Mouse (Mus musculus) CH12.LX (cell line): ENCODE measurements around the gene Bche. TPM values are rescaled to one million over a fixed set of nuclear protein-coding genes. Genes with fewer than 3 reads are reported as not detected.

Experiments used
- DNase-seq: peaks from one replicate; pipeline ENCODE4 v3.0.0-alpha.2; 2013; ENCODE audit errors: extremely low read depth
- H3K27ac ChIP-seq: 2 replicates; pipeline ENCODE4 v1.5.1; 2012; ENCODE audit warnings: low read depth, mild to moderate bottlenecking, control low read depth, moderate library complexity; ENCODE audit not compliant: insufficient read depth
- H3K27me3 ChIP-seq: replicated peaks from 2 replicates; pipeline ENCODE3; 2012; ENCODE audit warnings: inconsistent platforms
- H3K36me3 ChIP-seq, 2 experiments: replicated peaks in 1 of 2; 2 replicates each; pipeline versions ENCODE3 to v1.6.1; 2012; ENCODE audit warnings: inconsistent platforms in 1 of 2, low read length in 1 of 2, mild to moderate bottlenecking in 1 of 2, mixed read lengths in 1 of 2, moderate library complexity in 1 of 2; ENCODE audit not compliant: control insufficient read depth in 1 of 2, insufficient read depth in 1 of 2
- H3K4me1 ChIP-seq, 2 experiments: 2 replicates each; pipeline ENCODE4 v1.6.1; 2012; ENCODE audit warnings: inconsistent platforms in 1 of 2, moderate library complexity in 1 of 2; ENCODE audit not compliant: insufficient read depth in 2 of 2, control insufficient read depth in 1 of 2
- H3K4me2 ChIP-seq: 2 replicates; pipeline ENCODE4 v1.6.1; 2012; ENCODE audit warnings: low read depth, mild to moderate bottlenecking, control low read depth; ENCODE audit not compliant: poor library complexity, insufficient read depth, severe bottlenecking
- H3K4me3 ChIP-seq, 3 experiments: fragments of 150-350 bp in 1 of 3; sonication (generic) in 1 of 3; replicated peaks in 1 of 3; 2 replicates each; pipeline versions ENCODE3 to v1.5.1; 2011 to 2012; ENCODE audit warnings: low read depth in 2 of 3, low read length in 2 of 3, mild to moderate bottlenecking in 2 of 3, moderate library complexity in 2 of 3, control low read depth in 1 of 3, improper control_type of control experiment in 1 of 3, inconsistent platforms in 1 of 3, mixed read lengths in 1 of 3; ENCODE audit not compliant: poor library complexity in 1 of 3
- H3K79me2 ChIP-seq: replicated peaks from 2 replicates; pipeline ENCODE4 v1.6.1; 2012; ENCODE audit warnings: mild to moderate bottlenecking, moderate library complexity; ENCODE audit not compliant: control insufficient read depth, poor library complexity, insufficient read depth, severe bottlenecking; ENCODE audit errors: extremely low read depth
- H3K9ac ChIP-seq: 2 replicates; pipeline ENCODE4 v1.6.1; 2012; ENCODE audit warnings: low read depth, mild to moderate bottlenecking, control low read depth, moderate library complexity; ENCODE audit not compliant: insufficient read depth
- H3K9me3 ChIP-seq: replicated peaks from 2 replicates; pipeline ENCODE3; 2012; ENCODE audit warnings: low read length, inconsistent platforms, mixed read lengths
- CTCF ChIP-seq, 2 experiments: IDR thresholded peaks in 1 of 2; conservative IDR thresholded peaks in 1 of 2; 2 replicates each; pipeline ENCODE4 v1.5.1; 2011 to 2012; ENCODE audit warnings: low read depth in 2 of 2, low read length in 2 of 2, improper control_type of control experiment in 1 of 2, inconsistent platforms in 1 of 2, mild to moderate bottlenecking in 1 of 2, moderate library complexity in 1 of 2
- ELF1 ChIP-seq: IDR thresholded peaks from 2 replicates; pipeline ENCODE4 v1.6.1; 2014; ENCODE audit warnings: low read depth, mild to moderate bottlenecking, inconsistent platforms, low read length, improper control_type of control experiment
- EP300 ChIP-seq: IDR thresholded peaks from 2 replicates; pipeline ENCODE4 v1.6.1; 2011; ENCODE audit warnings: low read length, improper control_type of control experiment
- GABPA ChIP-seq: IDR thresholded peaks from 2 replicates; pipeline ENCODE4 v1.6.1; 2012; ENCODE audit warnings: low read depth, low read length, improper control_type of control experiment, inconsistent platforms; ENCODE audit not compliant: insufficient replicate concordance
- JUN ChIP-seq: IDR thresholded peaks from 2 replicates; pipeline ENCODE4 v1.6.1; 2011; ENCODE audit warnings: low read depth, mild to moderate bottlenecking, low read length, improper control_type of control experiment, moderate library complexity; ENCODE audit not compliant: insufficient read depth
- KAT2A ChIP-seq: IDR thresholded peaks from 2 replicates; pipeline ENCODE4 v1.6.1; 2012; ENCODE audit warnings: low read length, improper control_type of control experiment, inconsistent platforms; ENCODE audit not compliant: insufficient replicate concordance
- MAX ChIP-seq: IDR thresholded peaks from 2 replicates; pipeline ENCODE4 v1.6.1; 2011; ENCODE audit warnings: low read length, improper control_type of control experiment
- MEF2A ChIP-seq: IDR thresholded peaks from 2 replicates; pipeline ENCODE4 v1.6.1; 2014; ENCODE audit warnings: low read depth, mild to moderate bottlenecking, inconsistent platforms, low read length, improper control_type of control experiment, borderline replicate concordance
- MXI1 ChIP-seq: IDR thresholded peaks from 2 replicates; pipeline ENCODE4 v1.6.1; 2011; ENCODE audit warnings: mild to moderate bottlenecking, low read depth, low read length, improper control_type of control experiment
- MYC ChIP-seq: IDR thresholded peaks from 2 replicates; pipeline ENCODE4 v1.6.1; 2011; ENCODE audit warnings: low read depth, mild to moderate bottlenecking, improper control_type of control experiment, low read length
- NELFE ChIP-seq: IDR thresholded peaks from 2 replicates; pipeline ENCODE4 v1.6.1; 2011; ENCODE audit warnings: low read depth, low read length, improper control_type of control experiment
- PAX5 ChIP-seq: IDR thresholded peaks from 2 replicates; pipeline ENCODE4 v1.6.1; 2012; ENCODE audit warnings: low read length, inconsistent platforms, mixed read lengths
- POLR2A ChIP-seq: IDR thresholded peaks from 2 replicates; pipeline ENCODE4 v1.6.1; 2011; ENCODE audit warnings: low read depth, mild to moderate bottlenecking, improper control_type of control experiment, low read length
- RCOR1 ChIP-seq: conservative IDR thresholded peaks from 2 replicates; pipeline ENCODE4 v1.6.1; 2012; ENCODE audit warnings: low read depth, mild to moderate bottlenecking, inconsistent platforms, low read length, improper control_type of control experiment
- SIN3A ChIP-seq: IDR thresholded peaks from 2 replicates; pipeline ENCODE4 v1.6.1; 2012; ENCODE audit warnings: low read length, improper control_type of control experiment, inconsistent platforms
- TCF12 ChIP-seq: IDR thresholded peaks from 2 replicates; pipeline ENCODE4 v1.6.1; 2014; ENCODE audit warnings: low read depth, mild to moderate bottlenecking, inconsistent platforms, low read length, improper control_type of control experiment
- UBTF ChIP-seq: IDR thresholded peaks from 2 replicates; pipeline ENCODE4 v1.6.1; 2012; ENCODE audit warnings: low read depth, mild to moderate bottlenecking, inconsistent platforms, low read length, improper control_type of control experiment, moderate library complexity
- USF2 ChIP-seq: conservative IDR thresholded peaks from 2 replicates; pipeline ENCODE4 v1.6.1; 2011; ENCODE audit warnings: low read depth, low read length, improper control_type of control experiment
- ZKSCAN1 ChIP-seq: IDR thresholded peaks from 2 replicates; pipeline ENCODE4 v1.6.1; 2012; ENCODE audit warnings: low read depth, inconsistent platforms, low read length, improper control_type of control experiment, borderline replicate concordance
- ZMIZ1 ChIP-seq: IDR thresholded peaks from 2 replicates; pipeline ENCODE4 v1.6.1; 2012; ENCODE audit warnings: low read depth, mild to moderate bottlenecking, inconsistent platforms, low read length, improper control_type of control experiment
- ZNF384 ChIP-seq: IDR thresholded peaks from 2 replicates; pipeline ENCODE4 v1.6.1; 2012; ENCODE audit warnings: low read depth, low read length, improper control_type of control experiment, inconsistent platforms
- dilution Hi-C: fragments of 300-500 bp; cut with MboI; formaldehyde crosslinking; loops from 2 replicates; pipeline ENCODE4 v1.14.3; 2020; ENCODE audit warnings: low sequenced_read_pairs; ENCODE audit not compliant: extremely low pct_unique_long_range_greater_than_20kb, extremely low pct_ligation_motif_present
- in situ Hi-C: fragments of 300-500 bp; cut with MboI; formaldehyde crosslinking; loops from 3 replicates; pipeline ENCODE4 v1.14.3; 2019; ENCODE audit warnings: low sequenced_read_pairs, low pct_ligation_motif_present, low pct_unique_long_range_greater_than_20kb, mixed read lengths
- polyA plus RNA-seq: library from polyadenylated mRNA; unstranded; fragments of >175 nt; gene quantifications from 2 replicates; pipeline ENCODE4 v1.2.1, GENCODE M21; 2012; ENCODE audit warnings: low read depth; ENCODE audit not compliant: insufficient read length
- total RNA-seq, 2 experiments: library from RNA; depleted of rRNA; stranded (reverse); fragments of 300-350 nt in 1 of 2; fragments of >200 nt in 1 of 2; gene quantifications; 2 replicates each; pipeline ENCODE4 v1.2.3; 2012 to 2014

Gene Bche
- total and polyA plus RNA-seq, 3 experiments = not detected

DNA sequence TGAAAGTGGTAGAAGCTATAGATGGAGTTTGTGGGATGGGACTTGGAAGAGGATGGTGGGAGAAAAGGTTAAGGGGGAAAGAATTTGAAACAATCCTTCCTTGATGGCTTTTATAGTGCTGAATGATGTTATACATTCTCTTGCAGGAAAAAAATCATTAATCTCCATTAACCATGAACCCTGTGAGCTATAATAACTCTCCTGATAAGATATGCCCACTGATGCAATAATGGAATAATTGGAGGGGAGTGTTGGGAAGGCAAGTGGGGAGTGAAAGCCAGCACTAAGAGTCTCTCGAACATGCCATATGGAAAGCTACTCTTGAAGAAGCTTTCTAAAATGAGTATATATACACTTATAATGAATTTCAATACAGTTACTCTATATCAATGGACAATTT lies 16.7 kb upstream of the Bche start:
- no peak for DNase-seq
- no peak overlapping the region for H3K9ac ChIP-seq
- dilution Hi-C loops = no loop called here
- no peak for TF ChIP-seq ZMIZ1
- TF ChIP-seq JUN = no peak
- no peak for TF ChIP-seq UBTF
- no peak for TF ChIP-seq MAX
- no peak for TF ChIP-seq CTCF (conservative IDR thresholded peaks at IDR 0.05 in 1 of 2, IDR thresholded peaks at IDR 0.05 in 1 of 2; ENCODE audit: low read depth in 2 of 2, low read length in 2 of 2)
- TF ChIP-seq GABPA = no peak
- TF ChIP-seq KAT2A = no peak
- TF ChIP-seq POLR2A = no peak
- TF ChIP-seq MEF2A = no peak
- no peak for TF ChIP-seq SIN3A
- TF ChIP-seq MYC = no peak
- no peak for TF ChIP-seq ZKSCAN1
- no peak for TF ChIP-seq PAX5
- in situ Hi-C loops = no loop called here
- H3K9me3 ChIP-seq = peaks cover 25% of the 10 kb centered on the region
- H3K4me3 ChIP-seq = no peak overlapping the region
- H3K27me3 ChIP-seq = no peaks in the 10 kb centered on the region
- no peak overlapping the region for H3K27ac ChIP-seq
- no peaks in the 10 kb centered on the region for H3K36me3 ChIP-seq
- H3K4me2 ChIP-seq = no peak overlapping the region
- H3K79me2 ChIP-seq = no peaks in the 10 kb centered on the region
- no peaks in the 10 kb centered on the region for H3K4me1 ChIP-seq

- Histone ChIP-seq H3K27me3 (no peaks in the 10 kb centered on the region), H3K9me3 (peaks cover 14% of the 10 kb centered on the region), H3K27ac (no peak overlapping the region), H3K36me3 (no peaks in the 10 kb centered on the region), H3K79me2 (no peaks in the 10 kb centered on the region), H3K4me1 (no peaks in the 10 kb centered on the region), H3K9ac (no peak overlapping the region), H3K4me3 (no peak overlapping the region), H3K4me2 (no peak overlapping the region)
- dilution Hi-C loops = no loop called here
- in situ Hi-C loops = no loop called here
- DNase-seq = no peak
- TF ChIP-seq SIN3A = no peak
- TF ChIP-seq ZNF384 = no peak
- TF ChIP-seq POLR2A = no peak
- TF ChIP-seq RCOR1 = no peak
- no peak for TF ChIP-seq UBTF
- TF ChIP-seq NELFE = no peak
- no peak for TF ChIP-seq TCF12
- no peak for TF ChIP-seq GABPA
- no peak for TF ChIP-seq MAX
- TF ChIP-seq KAT2A = no peak
- TF ChIP-seq USF2 = no peak
- TF ChIP-seq MXI1 = no peak
- no peak for TF ChIP-seq ZMIZ1
- TF ChIP-seq JUN = no peak
- no peak for TF ChIP-seq ELF1
- no peak for TF ChIP-seq EP300
Observed at GRCm38 (mm10) chr3:73717610-73718284, 9.5 kb upstream of the Bche start.
